Mouse (Mus musculus) intestine, postnatal 0 days (tissue): ENCODE results near the gene Slc33a1. TPM values are rescaled to one million over a fixed set of nuclear protein-coding genes. Genes with fewer than 3 reads are reported as not detected.

Experiments used
- ATAC-seq: fragments of 200-750 bp; cut with Nextera tagmentation; 2 replicates; pipeline ENCODE4 v1.8.0; 2017; ENCODE audit warnings: mild to moderate bottlenecking, moderate TSS enrichment, moderate library complexity
- H3K27ac ChIP-seq: fragments of 300-500 bp; sonication (generic); 2 replicates; pipeline ENCODE4 v1.5.1; 2014; ENCODE audit warnings: mild to moderate bottlenecking, low read depth, low read length, moderate library complexity
- H3K27me3 ChIP-seq: fragments of 300-500 bp; sonication (generic); replicated peaks from 2 replicates; pipeline ENCODE4 v1.6.1; 2014; ENCODE audit warnings: low read length, mixed read lengths; ENCODE audit not compliant: control insufficient read depth, insufficient read depth
- H3K36me3 ChIP-seq: fragments of 300-500 bp; sonication (generic); 2 replicates; pipeline ENCODE4 v1.6.1; 2014; ENCODE audit warnings: mild to moderate bottlenecking, moderate library complexity; ENCODE audit not compliant: control insufficient read depth, insufficient read depth
- H3K4me1 ChIP-seq: fragments of 300-500 bp; sonication (generic); replicated peaks from 2 replicates; pipeline ENCODE4 v1.6.1; 2014; ENCODE audit warnings: antibody characterized with exemption, low read length, mixed read lengths; ENCODE audit not compliant: control insufficient read depth, insufficient read depth
- H3K4me2 ChIP-seq: fragments of 300-500 bp; sonication (generic); replicated peaks from 2 replicates; pipeline ENCODE4 v1.6.1; 2014; ENCODE audit warnings: low read depth, mild to moderate bottlenecking, moderate library complexity
- H3K4me3 ChIP-seq: fragments of 300-500 bp; sonication (generic); 2 replicates; pipeline ENCODE4 v1.5.1; 2014; ENCODE audit warnings: low read depth, low read length
- H3K9ac ChIP-seq: fragments of 300-500 bp; sonication (generic); 2 replicates; pipeline ENCODE4 v1.6.1; 2014; ENCODE audit warnings: mild to moderate bottlenecking, low read depth, low read length
- H3K9me3 ChIP-seq: fragments of 300-500 bp; sonication (generic); 2 replicates; pipeline ENCODE4 v1.6.1; 2016; ENCODE audit warnings: mixed run types; ENCODE audit not compliant: control insufficient read depth
- CTCF ChIP-seq: sonication (generic); IDR thresholded peaks from 2 replicates; pipeline ENCODE4 v1.5.1; 2016; ENCODE audit warnings: low read depth, mild to moderate bottlenecking, control low read depth, antibody characterized with exemption, moderate library complexity
- WGBS: fragments of 180-500 bp; shearing (Covaris S2); extraction: QIAGEN DNeasy Blood & Tissue Kit; methylation state at CpG from one replicate; pipeline ENCODE4 v1.1.7; 2014; 5-methylcytosine and 5-hydroxymethylcytosine counted together
- polyA plus RNA-seq: library from polyadenylated mRNA; unstranded; fragments of >200 nt; fragmentation: Nextera tagmentation; extraction: Ambion mirVana; gene quantifications from 2 replicates; pipeline ENCODE4 v1.2.1, GENCODE M21; 2015

Slc33a1 gene
- polyA plus RNA-seq, 1 experiment from 2014 or later: 22.4 TPM

DNA sequence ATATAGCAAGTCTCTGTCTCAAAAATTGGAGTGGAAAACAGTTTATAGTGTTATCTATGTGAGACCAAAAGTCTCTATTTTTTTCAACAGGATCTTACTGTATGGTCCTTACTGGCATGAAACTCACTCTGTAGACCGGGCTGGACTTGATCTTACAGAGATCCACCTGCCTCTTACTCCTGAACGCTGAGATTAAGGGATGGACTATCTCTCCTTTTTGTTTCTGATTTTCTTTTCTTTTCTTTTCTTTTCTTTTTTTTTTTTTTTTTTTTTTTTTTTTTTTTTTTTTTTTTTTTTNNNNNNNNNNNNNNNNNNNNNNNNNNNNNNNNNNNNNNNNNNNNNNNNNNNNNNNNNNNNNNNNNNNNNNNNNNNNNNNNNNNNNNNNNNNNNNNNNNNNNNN, 1.4 kb upstream of the Slc33a1 start:
- Histone ChIP-seq H3K27ac (no peak overlapping the region), H3K4me1 (peaks cover 4% of the 10 kb centered on the region; the same call in 1 of the 2 replicates), H3K9ac (no peak overlapping the region), H3K4me3 (no peak overlapping the region), H3K27me3 (peaks cover 3% of the 10 kb centered on the region; the same call in 1 of the 2 replicates), H3K9me3 (no peaks in the 10 kb centered on the region), H3K36me3 (no peaks in the 10 kb centered on the region), H3K4me2 (no peak overlapping the region)
- ATAC-seq: no peak
- WGBS: 71% methylated on average over 2 of the region's 2 CpGs
- TF ChIP-seq CTCF: no peak

GRCm38 (mm10) chr3:63964922-63965249, 318 bp upstream of the Slc33a1 start:
- no peak for TF ChIP-seq CTCF
- H3K9ac ChIP-seq: no peak overlapping the region
- H3K4me1 ChIP-seq: peaks cover 4% of the 10 kb centered on the region; the same call in 1 of the 2 replicates
- H3K4me2 ChIP-seq: peak overlapping the region; percentile 89
- 0 out of 2 replicates have a peak overlapping the region, but pooled peaks have one; percentile 54 for H3K27ac ChIP-seq
- no peaks in the 10 kb centered on the region for H3K9me3 ChIP-seq
- H3K36me3 ChIP-seq: no peaks in the 10 kb centered on the region
- no peak overlapping the region for H3K4me3 ChIP-seq
- WGBS: 77% methylated on average over 6 of the region's 6 CpGs
- peaks cover 3% of the 10 kb centered on the region; the same call in 1 of the 2 replicates for H3K27me3 ChIP-seq
- ATAC-seq: no peak

DNA sequence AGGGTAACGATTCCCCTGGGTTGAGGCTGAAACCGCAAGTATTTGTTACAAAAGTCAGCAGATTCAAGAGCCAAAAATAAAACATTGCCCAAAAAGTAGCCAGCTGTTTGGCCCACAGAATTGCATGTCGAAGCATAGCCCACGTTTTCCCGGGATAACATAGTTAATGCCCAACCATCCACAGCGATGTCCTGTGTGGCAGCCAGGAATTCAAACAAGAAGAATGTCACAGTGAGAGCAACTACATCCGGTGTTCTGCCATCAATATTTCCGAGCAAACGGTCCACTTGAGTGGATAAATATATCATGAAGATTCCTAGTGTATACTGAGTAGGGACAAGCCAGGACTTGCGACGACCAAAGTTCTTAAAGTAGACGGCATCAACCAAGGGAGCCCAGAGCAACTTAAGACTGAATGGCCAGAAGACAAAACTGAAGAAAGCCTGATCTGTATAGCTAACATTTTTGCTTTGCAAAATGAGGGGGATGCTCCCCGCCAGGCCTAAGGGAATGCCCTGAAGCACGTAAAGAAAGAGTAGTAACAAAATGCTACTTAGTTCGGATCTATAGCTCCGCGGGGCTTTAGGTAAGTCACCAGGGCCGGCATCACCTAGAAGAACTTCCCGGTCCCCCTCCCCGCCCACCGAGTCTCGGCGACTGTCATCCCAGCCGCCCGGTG, 1.0 kb downstream of the Slc33a1 start:
- no peaks in the 10 kb centered on the region for H3K36me3 ChIP-seq
- ATAC-seq: no peak
- TF ChIP-seq CTCF: no peak
- H3K4me2 ChIP-seq: peak overlapping the region; percentile 89
- H3K27me3 ChIP-seq: peaks cover 3% of the 10 kb centered on the region; the same call in 1 of the 2 replicates
- H3K4me3 ChIP-seq: peak overlapping the region; percentile 91
- peak overlapping the region; percentile 79 for H3K9ac ChIP-seq
- H3K4me1 ChIP-seq: peaks cover 4% of the 10 kb centered on the region; the same call in 1 of the 2 replicates
- WGBS: 4% methylated on average over 25 of the region's 25 CpGs
- peak overlapping the region; percentile 87 for H3K27ac ChIP-seq
- no peaks in the 10 kb centered on the region for H3K9me3 ChIP-seq

DNA sequence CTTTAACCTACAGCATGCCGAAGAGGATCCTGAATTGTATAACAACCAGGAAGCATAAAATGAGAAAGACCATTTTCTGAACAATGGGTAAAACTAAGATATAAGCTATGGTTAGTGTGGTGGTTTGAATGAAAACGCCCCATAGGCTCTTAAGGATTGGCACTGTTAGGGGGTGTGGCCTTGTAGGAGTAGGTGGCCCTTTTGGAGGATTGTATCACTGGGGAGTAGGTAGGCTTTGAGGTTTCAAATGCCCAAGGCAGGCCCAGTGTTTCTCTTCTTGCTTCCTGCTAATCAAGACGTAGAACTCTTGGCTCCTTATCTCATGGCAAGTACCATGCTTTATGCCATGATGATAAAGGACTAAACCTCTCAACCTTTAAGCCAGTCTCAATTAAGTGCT, 14.7 kb downstream of the Slc33a1 start:
- H3K27ac ChIP-seq: no peak overlapping the region
- H3K4me3 ChIP-seq: no peak overlapping the region
- WGBS: 68% methylated on average over 3 of the region's 3 CpGs
- no peak overlapping the region for H3K9ac ChIP-seq
- H3K27me3 ChIP-seq: no peaks in the 10 kb centered on the region
- no peak for TF ChIP-seq CTCF
- H3K4me1 ChIP-seq: no peaks in the 10 kb centered on the region
- H3K36me3 ChIP-seq: peaks cover 22% of the 10 kb centered on the region
- no peaks in the 10 kb centered on the region for H3K9me3 ChIP-seq
- ATAC-seq: no peak
- no peak overlapping the region for H3K4me2 ChIP-seq

- H3K27me3 ChIP-seq: no peaks in the 10 kb centered on the region
- 81% methylated on average over 2 of the region's 2 CpGs for WGBS
- no peak overlapping the region for H3K27ac ChIP-seq
- no peak overlapping the region for H3K9ac ChIP-seq
- no peak for TF ChIP-seq CTCF
- H3K4me1 ChIP-seq: no peaks in the 10 kb centered on the region
- H3K4me2 ChIP-seq: no peak overlapping the region
- no peak overlapping the region for H3K4me3 ChIP-seq
- ATAC-seq: no peak
- no peaks in the 10 kb centered on the region for H3K9me3 ChIP-seq
- peaks cover 16% of the 10 kb centered on the region for H3K36me3 ChIP-seq
Observed at GRCm38 (mm10) chr3:63941204-63941850, 23.2 kb downstream of the Slc33a1 start.

DNA sequence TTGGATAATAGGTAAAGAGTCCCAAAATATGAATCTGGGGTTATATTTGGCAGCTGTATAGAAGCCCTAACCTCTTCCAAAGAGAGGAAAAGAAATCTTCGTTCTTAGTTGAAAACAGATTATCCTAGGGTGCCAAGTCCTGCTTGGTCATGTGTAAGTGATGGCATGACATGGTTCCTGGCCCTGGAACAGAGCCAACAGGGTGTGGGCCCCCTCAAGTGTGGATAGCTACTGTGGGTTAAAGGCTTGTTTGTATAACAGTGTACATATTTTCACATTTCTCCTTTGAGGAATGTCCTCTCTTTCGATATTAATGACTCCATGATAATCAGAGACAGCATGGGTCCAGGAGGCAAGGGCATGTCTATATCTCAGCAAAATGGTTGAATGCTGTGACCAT, 25.6 kb downstream of the Slc33a1 start:
- 59% methylated on average over 2 of the region's 2 CpGs for WGBS
- TF ChIP-seq CTCF: no peak
- peak; percentile 68 for ATAC-seq
- H3K27me3 ChIP-seq: no peaks in the 10 kb centered on the region
- peaks cover under 1% of the 10 kb centered on the region; the same call in 1 of the 2 replicates for H3K36me3 ChIP-seq
- no peaks in the 10 kb centered on the region for H3K4me1 ChIP-seq
- H3K27ac ChIP-seq: no peak overlapping the region
- no peak overlapping the region for H3K9ac ChIP-seq
- no peaks in the 10 kb centered on the region for H3K9me3 ChIP-seq
- no peak overlapping the region for H3K4me3 ChIP-seq
- H3K4me2 ChIP-seq: no peak overlapping the region
